Mouse (Mus musculus): Measurements from ENCODE around the gene Ncf2. TPM values are rescaled to one million over a fixed set of nuclear protein-coding genes. Genes with fewer than 3 reads are reported as not detected.

The Ncf2 gene
- polyA plus RNA-seq, 1 experiment = 0.07 TPM

DNA sequence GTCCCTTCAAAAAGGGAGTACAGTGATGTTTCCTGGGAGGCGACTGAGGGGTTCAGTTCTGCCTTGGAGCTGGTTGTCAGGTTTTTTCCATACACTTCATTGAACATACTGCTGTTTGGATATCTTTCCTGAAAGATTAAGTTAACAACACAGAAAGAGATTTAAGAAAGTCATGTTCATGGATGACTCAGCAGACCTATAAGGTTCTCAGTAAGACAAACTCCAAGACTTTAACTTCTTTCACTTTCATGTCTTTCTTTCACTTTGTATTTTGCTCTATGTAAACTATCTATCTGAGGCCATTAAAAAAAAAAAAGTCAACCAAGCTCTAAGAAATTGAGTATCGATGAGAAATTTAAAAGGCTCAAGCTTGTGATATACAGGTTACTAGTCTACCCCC, 41.1 kb downstream of the Ncf2 start:
- Histone ChIP-seq H3ac (ENCODE audit: control insufficient read depth, insufficient read length) (no peak overlapping the region), H3K4me2 (ENCODE audit: low read depth) (no peak overlapping the region), H3K36me3 (ENCODE audit: control insufficient read depth, insufficient read depth) (peaks cover 63% of the 10 kb centered on the region), H3K4me3 (no peak overlapping the region), H3K27me3 (ENCODE audit: control insufficient read depth, insufficient read depth, insufficient read length) (no peaks in the 10 kb centered on the region), H3K79me2 (ENCODE audit: control insufficient read depth, insufficient read depth) (no peaks in the 10 kb centered on the region)
- TF ChIP-seq TCF3 (IDR thresholded peaks at IDR 0.05; ENCODE audit: insufficient read length, low read depth) = no peak

DNA sequence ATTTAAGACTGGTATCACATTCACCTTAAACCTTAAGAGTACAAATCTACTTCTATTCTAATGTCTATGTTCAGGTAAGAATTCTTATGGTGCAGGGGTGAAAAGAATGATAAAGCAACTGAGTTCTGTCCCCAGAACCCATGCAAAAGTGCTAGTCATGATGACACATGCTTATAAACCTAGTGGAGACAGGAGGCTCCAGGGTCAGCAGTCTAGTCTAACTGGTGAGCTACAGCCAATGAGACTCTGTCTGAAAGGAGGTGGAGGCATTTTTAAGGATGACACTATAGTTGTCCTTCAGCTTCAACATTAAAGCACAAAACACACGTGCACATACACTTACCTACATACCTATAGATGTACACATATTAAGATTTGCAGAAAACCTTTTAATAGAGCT, 44.6 kb downstream of the Ncf2 start:
- no peak overlapping the region for H3K4me3 ChIP-seq
- H3K79me2 ChIP-seq (ENCODE audit: control insufficient read depth, insufficient read depth) = no peaks in the 10 kb centered on the region
- H3K4me2 ChIP-seq (ENCODE audit: low read depth) = no peak overlapping the region
- H3K27me3 ChIP-seq (ENCODE audit: control insufficient read depth, insufficient read depth, insufficient read length) = no peaks in the 10 kb centered on the region
- TF ChIP-seq E2F4 (IDR thresholded peaks at IDR 0.05; ENCODE audit: insufficient read depth) = no peak
- TF ChIP-seq MYOD1 (IDR thresholded peaks at IDR 0.05; ENCODE audit: control insufficient read depth in 1 of 3, insufficient read length in 2 of 3, low read depth in 2 of 3) = no peak
- no peak for TF ChIP-seq TCF3 (IDR thresholded peaks at IDR 0.05; ENCODE audit: insufficient read length, low read depth)
- no peak for TF ChIP-seq POLR2AphosphoS2 (IDR thresholded peaks at IDR 0.05; ENCODE audit: insufficient read length, low read depth)
- no peak for TF ChIP-seq MAX (IDR thresholded peaks at IDR 0.05; ENCODE audit: low read depth)
- no peak for TF ChIP-seq REST (IDR thresholded peaks at IDR 0.05; ENCODE audit: insufficient read depth, insufficient read length)
- no peak overlapping the region for H3ac ChIP-seq (ENCODE audit: control insufficient read depth, insufficient read length)
- peaks cover 82% of the 10 kb centered on the region for H3K36me3 ChIP-seq (ENCODE audit: control insufficient read depth, insufficient read depth)

DNA sequence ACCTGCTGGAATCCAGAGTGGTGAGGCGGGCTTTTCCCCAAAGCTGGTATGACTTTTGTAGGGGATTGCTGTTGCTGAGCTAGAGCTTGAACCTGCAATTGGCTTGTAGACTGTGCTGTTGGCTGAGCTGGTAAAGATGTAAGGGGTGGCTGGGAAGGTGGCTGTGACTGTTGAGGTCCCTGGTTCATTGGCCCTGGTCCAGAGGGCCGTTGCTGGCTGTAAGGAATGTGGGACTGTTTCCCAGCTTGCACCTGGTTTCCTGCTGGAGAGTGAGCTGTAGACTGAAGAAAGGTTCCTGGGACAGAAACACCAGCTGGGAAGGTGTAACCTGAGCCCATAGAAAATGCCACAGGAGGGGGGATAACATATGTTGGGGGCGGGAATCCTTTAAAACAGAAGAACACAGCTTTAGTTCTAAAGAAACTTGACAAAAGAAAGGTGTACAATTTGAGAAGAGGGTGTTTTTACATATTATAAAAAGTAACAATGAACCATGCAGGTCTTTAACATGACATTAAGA, 45.3 kb downstream of the Ncf2 start:
- Histone ChIP-seq H3K4me3 (no peak overlapping the region), H3K79me2 (ENCODE audit: control insufficient read depth, insufficient read depth) (no peaks in the 10 kb centered on the region), H3ac (ENCODE audit: control insufficient read depth, insufficient read length) (no peak overlapping the region), H3K27me3 (ENCODE audit: control insufficient read depth, insufficient read depth, insufficient read length) (no peaks in the 10 kb centered on the region), H3K4me2 (ENCODE audit: low read depth) (no peak overlapping the region), H3K36me3 (ENCODE audit: control insufficient read depth, insufficient read depth) (peaks cover 84% of the 10 kb centered on the region)
- TF ChIP-seq POLR2A (IDR thresholded peaks at IDR 0.05; ENCODE audit: insufficient read length, low read depth) = no peak
- no peak for TF ChIP-seq SRF (IDR thresholded peaks at IDR 0.05; ENCODE audit: control insufficient read depth, insufficient read length, low read depth)
- TF ChIP-seq MYOD1 (IDR thresholded peaks at IDR 0.05; ENCODE audit: control insufficient read depth in 1 of 3, insufficient read length in 2 of 3, low read depth in 2 of 3) = no peak
- no peak for TF ChIP-seq POLR2AphosphoS2 (IDR thresholded peaks at IDR 0.05; ENCODE audit: insufficient read length, low read depth)
- TF ChIP-seq REST (IDR thresholded peaks at IDR 0.05; ENCODE audit: insufficient read depth, insufficient read length) = no peak

DNA sequence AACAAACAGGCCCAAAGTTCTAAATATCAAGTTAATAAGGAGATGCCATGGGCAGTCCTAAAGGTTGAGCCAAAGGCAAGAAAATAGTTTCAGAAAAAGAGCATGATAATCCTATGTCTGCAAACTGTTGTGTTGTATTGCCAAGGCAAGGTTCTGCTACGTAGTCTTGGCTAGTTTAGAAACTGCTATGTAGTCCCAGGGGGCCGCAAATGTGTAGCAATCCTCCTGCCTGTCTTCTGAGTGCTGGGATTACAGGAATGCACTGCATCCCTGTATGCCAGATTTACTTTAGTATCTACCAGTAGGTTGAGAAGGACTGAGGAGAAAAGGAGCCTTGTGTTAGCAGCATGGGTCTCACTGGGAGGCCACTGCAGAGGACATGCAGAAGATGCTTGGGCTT, 46.9 kb downstream of the Ncf2 start:
- TF ChIP-seq POLR2A (IDR thresholded peaks at IDR 0.05; ENCODE audit: insufficient read length, low read depth) (no peak), USF1 (IDR thresholded peaks at IDR 0.05; ENCODE audit: low read depth) (no peak), TCF12 (IDR thresholded peaks at IDR 0.05; ENCODE audit: insufficient read depth, poor library complexity, severe bottlenecking) (no peak), E2F4 (IDR thresholded peaks at IDR 0.05; ENCODE audit: insufficient read depth) (no peak), TCF3 (IDR thresholded peaks at IDR 0.05; ENCODE audit: insufficient read length, low read depth) (no peak), MYOG (IDR thresholded peaks at IDR 0.05; ENCODE audit: control insufficient read depth in 1 of 3, insufficient read depth in 1 of 3, insufficient read length in 2 of 3, low read depth in 2 of 3) (no peak), CEBPB (IDR thresholded peaks at IDR 0.05; ENCODE audit: insufficient read depth, poor library complexity, severe bottlenecking) (no peak), POLR2AphosphoS2 (IDR thresholded peaks at IDR 0.05; ENCODE audit: insufficient read length, low read depth) (no peak), REST (IDR thresholded peaks at IDR 0.05; ENCODE audit: insufficient read depth, insufficient read length) (no peak), MYOD1 (IDR thresholded peaks at IDR 0.05; ENCODE audit: control insufficient read depth in 1 of 3, insufficient read length in 2 of 3, low read depth in 2 of 3) (no peak), SRF (IDR thresholded peaks at IDR 0.05; ENCODE audit: control insufficient read depth, insufficient read length, low read depth) (no peak), MAX (IDR thresholded peaks at IDR 0.05; ENCODE audit: low read depth) (no peak)
- Histone ChIP-seq H3K27me3 (ENCODE audit: control insufficient read depth, insufficient read depth, insufficient read length) (no peaks in the 10 kb centered on the region), H3K4me3 (no peak overlapping the region), H3K79me2 (ENCODE audit: control insufficient read depth, insufficient read depth) (no peaks in the 10 kb centered on the region), H3K36me3 (ENCODE audit: control insufficient read depth, insufficient read depth) (peaks cover 88% of the 10 kb centered on the region), H3K4me2 (ENCODE audit: low read depth) (no peak overlapping the region), H3ac (ENCODE audit: control insufficient read depth, insufficient read length) (no peak overlapping the region)

DNA sequence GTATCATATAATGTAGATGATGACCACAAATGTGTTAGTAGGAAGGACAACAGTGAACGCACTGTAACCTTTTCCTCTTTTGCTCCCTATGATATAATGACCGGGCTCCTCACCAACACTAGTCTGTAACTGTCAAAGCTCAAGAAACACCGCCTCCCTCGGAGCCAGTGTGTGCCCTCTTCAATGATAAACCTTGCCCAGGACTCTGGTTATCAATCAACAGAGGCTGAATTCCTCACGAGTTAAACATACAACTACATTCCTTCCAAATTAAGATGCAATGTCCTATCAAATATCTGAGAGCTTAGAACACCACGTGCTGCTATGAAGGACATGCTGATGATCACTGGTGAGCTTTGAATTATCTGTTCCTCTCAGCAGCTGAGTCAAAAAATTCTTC, 69.9 kb downstream of the Ncf2 start:
- TF ChIP-seq MAX (IDR thresholded peaks at IDR 0.05; ENCODE audit: low read depth) (no peak), MYOD1 (IDR thresholded peaks at IDR 0.05; ENCODE audit: control insufficient read depth in 1 of 3, insufficient read length in 2 of 3, low read depth in 2 of 3) (no peak)
- H3ac ChIP-seq (ENCODE audit: control insufficient read depth, insufficient read length) = no peak overlapping the region
- no peak overlapping the region for H3K4me2 ChIP-seq (ENCODE audit: low read depth)
- H3K27me3 ChIP-seq (ENCODE audit: control insufficient read depth, insufficient read depth, insufficient read length) = no peaks in the 10 kb centered on the region
- H3K36me3 ChIP-seq (ENCODE audit: control insufficient read depth, insufficient read depth) = peaks cover 29% of the 10 kb centered on the region
- H3K4me3 ChIP-seq = no peak overlapping the region
- H3K79me2 ChIP-seq (ENCODE audit: control insufficient read depth, insufficient read depth) = peaks cover 34% of the 10 kb centered on the region

DNA sequence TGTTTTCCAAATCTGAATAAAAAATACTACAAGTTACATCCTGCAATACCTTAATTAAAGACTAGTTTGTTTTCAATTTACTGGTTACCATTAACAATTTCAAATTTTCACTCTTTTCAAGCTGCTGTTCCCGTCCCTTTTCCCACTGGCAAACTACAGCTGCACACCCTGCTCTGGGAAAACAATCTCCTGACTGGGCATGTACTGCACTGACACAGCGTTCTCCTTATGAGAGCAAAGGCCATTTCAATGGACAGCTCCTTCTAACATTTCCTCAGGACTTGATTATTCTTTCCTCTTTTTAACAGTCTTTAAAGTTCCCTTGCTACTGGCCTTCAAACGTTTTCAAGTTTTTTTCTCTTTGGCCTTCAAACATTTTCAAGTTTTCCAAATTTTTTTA, 71.0 kb downstream of the Ncf2 start:
- TF ChIP-seq E2F4 (IDR thresholded peaks at IDR 0.05; ENCODE audit: insufficient read depth) = no peak
- no peak for TF ChIP-seq USF1 (IDR thresholded peaks at IDR 0.05; ENCODE audit: low read depth)
- TF ChIP-seq MAX (IDR thresholded peaks at IDR 0.05; ENCODE audit: low read depth) = no peak
- TF ChIP-seq POLR2AphosphoS2 (IDR thresholded peaks at IDR 0.05; ENCODE audit: insufficient read length, low read depth) = no peak
- no peak overlapping the region for H3ac ChIP-seq (ENCODE audit: control insufficient read depth, insufficient read length)
- no peak overlapping the region for H3K4me2 ChIP-seq (ENCODE audit: low read depth)
- H3K79me2 ChIP-seq (ENCODE audit: control insufficient read depth, insufficient read depth) = peaks cover 45% of the 10 kb centered on the region
- H3K4me3 ChIP-seq = no peak overlapping the region
- H3K27me3 ChIP-seq (ENCODE audit: control insufficient read depth, insufficient read depth, insufficient read length) = no peaks in the 10 kb centered on the region
- peaks cover 25% of the 10 kb centered on the region for H3K36me3 ChIP-seq (ENCODE audit: control insufficient read depth, insufficient read depth)

Other genes starting within 250 kb of the Ncf2 start
- not detected for gene Apobec4, start 49.6 kb upstream of the Ncf2 start, polyA plus RNA-seq (2012; fragmentation: generic; extraction: Trizol)
- gene Rgl1, start 33.8 kb upstream of the Ncf2 start, polyA plus RNA-seq (2012; fragmentation: generic; extraction: Trizol) = 4.3 TPM
- 44.7 TPM for gene Arpc5, start 33.7 kb upstream of the Ncf2 start, polyA plus RNA-seq (2012; fragmentation: generic; extraction: Trizol)
- 13.6 TPM for gene Smg7, start 102.5 kb downstream of the Ncf2 start, polyA plus RNA-seq (2012; fragmentation: generic; extraction: Trizol)
- 2.1 TPM for gene Nmnat2, start 154.8 kb downstream of the Ncf2 start, polyA plus RNA-seq (2012; fragmentation: generic; extraction: Trizol)